Mouse (Mus musculus) ovary, postnatal 14 days (tissue): ENCODE data around the gene H2-M10.4.
A peak's percentile ranks its signal among the peaks of the same experiment; 100 is the strongest.
"Not testable (repeated sequence)": the region's sequence is repeated elsewhere in the genome, so short reads cannot be mapped to it uniquely, and the experiment has no call there.

Experiments
- DNase-seq: peaks from one replicate; pipeline ENCODE4 v3.0.0; 2022; ENCODE audit warnings: low spot score

The H2-M10.4 gene

GRCm38 (mm10) chr17:36462234-36462633, at the start of gene H2-M10.4:
H2-M10.4 (minus strand) TSS chr17:36462334.
- DNase-seq, result no peak

DNA sequence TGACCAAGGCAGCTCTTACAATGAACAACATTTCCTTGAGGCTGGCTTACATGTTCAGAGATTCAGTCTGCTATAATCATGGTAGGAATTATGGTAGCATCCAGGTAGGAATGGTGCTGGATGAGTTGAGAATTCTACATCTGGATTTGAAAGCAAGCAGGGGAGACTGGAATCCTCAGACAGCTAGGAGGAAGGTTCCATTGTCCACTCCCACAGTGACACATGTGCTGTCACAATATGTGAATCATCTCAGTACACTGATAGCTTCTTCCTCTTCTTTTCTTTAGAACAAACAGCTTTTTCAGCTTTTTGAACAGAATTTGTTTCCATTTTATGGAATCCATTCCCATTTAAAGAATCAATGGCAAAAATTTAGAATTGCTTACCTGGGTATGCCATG, 41.8 kb upstream of the H2-M10.4 start:
- DNase-seq, result no peak

- DNase-seq, result no peak
These were observed 38.3 kb upstream of the H2-M10.4 start for GRCm38 (mm10) chr17:36500435-36500834.

DNA sequence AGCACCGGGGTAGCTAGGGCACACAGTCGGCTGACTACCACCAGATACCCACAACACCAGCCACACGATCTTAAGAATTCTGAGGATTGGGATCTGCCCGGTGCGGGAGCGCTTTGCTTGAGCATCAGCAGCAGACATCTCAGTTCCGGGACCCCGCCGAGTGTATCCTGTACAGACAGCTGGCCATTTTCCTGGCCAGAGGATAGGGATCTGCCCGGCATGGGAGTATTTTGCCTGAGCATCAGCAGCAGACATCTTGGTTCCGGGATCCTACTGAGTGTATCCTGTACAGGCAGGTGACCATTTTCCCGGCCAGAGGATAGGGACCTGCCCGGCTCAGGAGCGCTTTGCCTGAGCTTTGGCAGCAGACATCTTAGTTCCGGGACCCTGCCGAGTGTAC, 26.0 kb upstream of the H2-M10.4 start:
- not testable (repeated sequence) for DNase-seq

GRCm38 (mm10) chr17:36486687-36487230, 24.6 kb upstream of the H2-M10.4 start:
- DNase-seq, result no peak

DNA sequence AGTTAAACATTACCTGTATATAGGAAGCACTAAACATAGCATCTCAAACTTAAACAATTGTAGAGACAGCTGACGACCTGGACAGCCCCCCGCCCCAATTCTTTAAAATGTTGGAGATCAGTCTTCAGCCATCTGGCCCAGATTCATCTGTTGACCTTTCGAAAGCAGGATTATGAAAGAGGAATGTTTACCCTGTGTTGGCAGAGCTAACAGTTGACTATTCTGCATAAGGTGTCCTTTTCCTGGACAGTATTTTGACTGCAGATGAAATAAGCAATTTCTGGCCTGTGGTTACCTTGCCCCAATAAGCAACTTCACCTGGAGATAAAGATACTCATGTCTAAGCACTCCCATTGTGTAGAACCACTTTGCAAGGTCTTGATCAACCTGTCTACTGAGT, 21.7 kb upstream of the H2-M10.4 start:
- DNase-seq, result no peak

- no peak for DNase-seq
These were observed 5.9 kb downstream of the H2-M10.4 start for GRCm38 (mm10) chr17:36456260-36456659.

- no peak for DNase-seq
These were observed 30.7 kb downstream of the H2-M10.4 start for GRCm38 (mm10) chr17:36431411-36431810.

- DNase-seq, result peak; percentile 6
These were observed 43.9 kb downstream of the H2-M10.4 start for GRCm38 (mm10) chr17:36418091-36418754.

DNA sequence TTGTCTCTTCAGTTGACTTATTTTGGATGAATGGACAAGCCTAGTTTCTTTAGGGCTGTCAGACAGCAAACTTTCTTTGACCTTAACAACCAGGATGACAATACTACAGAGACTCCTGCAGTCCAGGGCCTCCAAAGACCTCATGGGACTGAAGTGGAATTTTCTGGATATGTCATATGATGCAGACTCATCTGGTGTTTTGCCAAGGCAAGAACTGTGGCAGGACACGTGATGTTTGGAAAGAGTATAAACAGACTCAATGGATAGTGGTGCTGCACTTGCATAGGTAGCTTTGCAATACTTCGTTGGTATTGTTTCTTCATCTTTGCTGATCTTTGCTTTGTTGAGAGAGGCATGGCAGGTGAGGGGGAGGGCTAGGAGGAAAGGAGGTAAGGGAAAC, 44.7 kb downstream of the H2-M10.4 start:
- no peak for DNase-seq

GRCm38 (mm10) chr17:36415407-36415806, 46.7 kb downstream of the H2-M10.4 start:
- DNase-seq, result no peak

GRCm38 (mm10) chr17:36414361-36414760, 47.8 kb downstream of the H2-M10.4 start:
- DNase-seq, result no peak
